Comparison of ENCODE assay signal across 22 mouse cellular contexts in the genomic region with DNA sequence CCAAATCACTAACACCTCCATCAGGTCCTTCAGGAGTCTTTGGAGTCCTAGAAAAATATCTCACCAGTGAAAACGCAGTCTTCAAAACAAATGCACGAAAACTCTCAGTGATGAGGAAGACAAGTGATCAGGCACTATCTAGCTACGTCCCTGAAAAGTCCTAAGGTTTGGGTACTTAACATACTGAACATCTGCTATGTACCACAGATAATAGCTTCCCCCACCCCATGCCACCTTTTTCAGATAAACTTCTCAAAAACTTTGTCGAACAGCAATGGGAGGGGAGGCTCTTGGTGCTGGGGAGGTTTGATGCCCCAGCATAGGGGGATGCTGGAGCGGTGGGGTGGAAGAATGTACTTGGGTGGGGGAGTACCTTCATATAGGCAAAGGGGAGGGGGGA. TPM values are rescaled to one million over a fixed set of nuclear protein-coding genes. Genes with fewer than 3 reads are reported as not detected.
DNase-seq lines count a peak whose midpoint lies in the region; ATAC-seq and TF ChIP-seq lines count a peak whose summit lies in the region.
"Had no signal": no experiment of that assay in that cellular context is flagged by ENCODE, and none has a peak within 500 bp of the region (broad histone marks: within the 10 kb centered on the region; RNA-seq: fewer than 3 reads in every experiment).

No protein-coding gene starts in this region.

- no peak for TF ChIP-seq CTCF in liver, embryonic 14.5 days (IDR thresholded peaks at IDR 0.05; ENCODE audit: low read depth)
- TF ChIP-seq CTCF in liver, postnatal 0 days (IDR thresholded peaks at IDR 0.05; ENCODE audit: low read depth), result no peak

- no peak overlapping the region for H3K4me3 ChIP-seq in liver, embryonic 12.5 days
- no peak overlapping the region for H3K4me3 ChIP-seq in liver, embryonic 14.5 days (ENCODE audit: insufficient read depth in 1 of 2, low read depth in 2 of 2, low read length in 2 of 2)
- no peak overlapping the region for H3K4me3 ChIP-seq in liver, postnatal 0 days (ENCODE audit: low read depth, low read length)
- H3K4me3 ChIP-seq: embryonic facial prominence, embryonic 12.5 days; embryonic facial prominence, embryonic 15.5 days; gastrocnemius, adult 2 months; hindbrain, embryonic 12.5 days; hindbrain, embryonic 15.5 days had no signal

- peaks cover 35% of the 10 kb centered on the region for H3K4me1 ChIP-seq in liver, embryonic 12.5 days
- H3K4me1 ChIP-seq in liver, embryonic 14.5 days (replicated peaks; ENCODE audit: control insufficient read depth in 2 of 2, insufficient read depth in 2 of 2, low read length in 1 of 2), result peaks cover 3 to 14% of the 10 kb centered on the region in 2 experiments; a peak in 3 of 4 replicates
- H3K4me1 ChIP-seq in liver, postnatal 0 days (ENCODE audit: insufficient read depth), result peaks cover 25% of the 10 kb centered on the region

- TF ChIP-seq EP300 in liver, embryonic 14.5 days (IDR thresholded peaks at IDR 0.05; ENCODE audit: low read depth), result no peak
- no peak for TF ChIP-seq EP300 in liver, postnatal 0 days (IDR thresholded peaks at IDR 0.05; ENCODE audit: low read depth)

- no peaks in the 10 kb centered on the region for H3K9me3 ChIP-seq in liver, embryonic 12.5 days (replicated peaks)
- H3K9me3 ChIP-seq in liver, embryonic 14.5 days (ENCODE audit: control insufficient read depth, low read length), result no peaks in the 10 kb centered on the region
- no peaks in the 10 kb centered on the region for H3K9me3 ChIP-seq in liver, postnatal 0 days (ENCODE audit: low read length)
- H3K9me3 ChIP-seq: embryonic facial prominence, embryonic 12.5 days; embryonic facial prominence, embryonic 15.5 days; hindbrain, embryonic 12.5 days; hindbrain, embryonic 15.5 days had no signal

- H3K27me3 ChIP-seq in liver, embryonic 12.5 days (replicated peaks), result 0 out of 2 replicates have a peak, but pooled peaks cover 4% of the 10 kb centered on the region
- H3K27me3 ChIP-seq in liver, embryonic 14.5 days (ENCODE audit: control insufficient read depth, insufficient read depth, low read length), result no peaks in the 10 kb centered on the region
- H3K27me3 ChIP-seq in liver, postnatal 0 days (ENCODE audit: insufficient read depth, low read length), result no peaks in the 10 kb centered on the region
- H3K27me3 ChIP-seq: embryonic facial prominence, embryonic 12.5 days; embryonic facial prominence, embryonic 15.5 days; hindbrain, embryonic 12.5 days; hindbrain, embryonic 15.5 days had no signal

- H3K4me2 ChIP-seq in liver, embryonic 12.5 days, result peak overlapping the region; percentile 11; the same call in 1 of the 2 replicates
- H3K4me2 ChIP-seq in liver, embryonic 14.5 days (ENCODE audit: low read depth), result no peak overlapping the region
- 0 out of 2 replicates have a peak overlapping the region, but pooled peaks have one; percentile 2 for H3K4me2 ChIP-seq in liver, postnatal 0 days (ENCODE audit: low read depth, low read length)
- H3K4me2 ChIP-seq: embryonic facial prominence, embryonic 12.5 days; embryonic facial prominence, embryonic 15.5 days; heart, embryonic 11.5 days; hindbrain, embryonic 12.5 days; hindbrain, embryonic 15.5 days had no signal

- no peaks in the 10 kb centered on the region for H3K36me3 ChIP-seq in liver, embryonic 12.5 days
- H3K36me3 ChIP-seq in liver, embryonic 14.5 days (replicated peaks; ENCODE audit: control insufficient read depth, insufficient read depth, low read depth), result no peaks in the 10 kb centered on the region
- no peaks in the 10 kb centered on the region for H3K36me3 ChIP-seq in liver, postnatal 0 days (replicated peaks; ENCODE audit: insufficient read depth, low read length)
- H3K36me3 ChIP-seq: embryonic facial prominence, embryonic 12.5 days; embryonic facial prominence, embryonic 15.5 days; hindbrain, embryonic 12.5 days; hindbrain, embryonic 15.5 days had no signal

- DNase-seq in liver, embryonic 14.5 days (ENCODE audit: low read depth in 3 of 3, low spot score in 3 of 3), result no peak
- no peak for DNase-seq in liver, postnatal 0 days
- no peak for DNase-seq in adrenal gland, adult (ENCODE audit: inconsistent age in 2 of 2, low spot score in 1 of 2)
- no peak for DNase-seq in yolk sac, embryonic 10.5 days (ENCODE audit: low spot score)
- DNase-seq in cerebellum, adult 11 months, result no peak
- DNase-seq: adrenal gland, postnatal 10 days; adrenal gland, postnatal 36 days; cerebellum, adult 9-10 months; cerebellum, postnatal 14 days; forebrain, postnatal 0 days; gastrocnemius, adult 2 months; gastrocnemius, postnatal 14 days; heart, adult 11 months had no signal

- WGBS in liver, embryonic 12.5 days (ENCODE audit: insufficient replicate concordance), result 37% methylated on average over 5 of the region's 5 CpGs
- WGBS in liver, embryonic 14.5 days (ENCODE audit: insufficient replicate concordance), result 23% methylated on average over 5 of the region's 5 CpGs
- WGBS in liver, postnatal 0 days (ENCODE audit: insufficient replicate concordance), result 64% methylated on average over 5 of the region's 5 CpGs

- peak; percentile 79 for ATAC-seq in liver, embryonic 12.5 days
- ATAC-seq in liver, embryonic 14.5 days (ENCODE audit: insufficient read depth), result peak; percentile 63; the same call in 1 of the 2 replicates
- ATAC-seq in liver, postnatal 0 days, result no peak
- ATAC-seq: activated CD4-positive, CD25-positive, alpha-beta regulatory T cell, adult 4 months; CD4-positive, CD25-positive, alpha-beta regulatory T cell, adult 4 months; forebrain, embryonic 14.5 days; forebrain, postnatal 0 days had no signal

- no peak overlapping the region for H3K9ac ChIP-seq in liver, embryonic 12.5 days
- H3K9ac ChIP-seq in liver, embryonic 14.5 days (replicated peaks), result no peak overlapping the region
- 0 out of 2 replicates have a peak overlapping the region, but pooled peaks have one; percentile 7 for H3K9ac ChIP-seq in liver, postnatal 0 days (replicated peaks)
- H3K9ac ChIP-seq: embryonic facial prominence, embryonic 12.5 days; embryonic facial prominence, embryonic 15.5 days; forebrain, postnatal 0 days; hindbrain, embryonic 12.5 days; hindbrain, embryonic 15.5 days had no signal

- no peak overlapping the region for H3K27ac ChIP-seq in liver, embryonic 12.5 days
- no peak overlapping the region for H3K27ac ChIP-seq in liver, embryonic 14.5 days
- H3K27ac ChIP-seq in liver, postnatal 0 days (ENCODE audit: low read depth), result no peak overlapping the region
- H3K27ac ChIP-seq: embryonic facial prominence, embryonic 12.5 days; embryonic facial prominence, embryonic 15.5 days; gastrocnemius, adult 2 months; hindbrain, embryonic 12.5 days; hindbrain, embryonic 15.5 days had no signal

RNA-seq across cellular contexts. Expression of gene Ppp2r3a, which starts 6.1 kb away (rescaled TPM):
- polyA plus RNA-seq in liver, embryonic 12.5 days (2016; fragmentation: Nextera tagmentation; extraction: Ambion mirVana), result 3.6 and 4.0 TPM in 2 replicates
- 1.4 and 2.1 TPM in 2 replicates for polyA plus RNA-seq in liver, embryonic 14.5 days (2012; rRNA removed)
- 2.1 and 2.2 TPM in 2 replicates for polyA plus RNA-seq in liver, embryonic 14.5 days (2014; fragmentation: Nextera tagmentation; extraction: Ambion mirVana)
- 2.4 and 2.6 TPM in 2 replicates for polyA plus RNA-seq in liver, postnatal 0 days (2015; fragmentation: Nextera tagmentation; extraction: Ambion mirVana)
